Mouse (Mus musculus): ENCODE measurements around the gene Baiap2. TPM values are rescaled to one million over a fixed set of nuclear protein-coding genes. Genes with fewer than 3 reads are reported as not detected.
A peak's percentile ranks its signal among the peaks of the same experiment; 100 is the strongest.

Baiap2 gene
- polyA plus RNA-seq, 1 experiment from 2014 or later, result 15.3 TPM

- H3K4me1 ChIP-seq, result peaks cover 33% of the 10 kb centered on the region
- 2% methylated on average over 23 of the region's 23 CpGs for WGBS
Observed at GRCm38 (mm10) chr11:120048252-120048556, 105.6 kb downstream of the Baiap2 start.

DNA sequence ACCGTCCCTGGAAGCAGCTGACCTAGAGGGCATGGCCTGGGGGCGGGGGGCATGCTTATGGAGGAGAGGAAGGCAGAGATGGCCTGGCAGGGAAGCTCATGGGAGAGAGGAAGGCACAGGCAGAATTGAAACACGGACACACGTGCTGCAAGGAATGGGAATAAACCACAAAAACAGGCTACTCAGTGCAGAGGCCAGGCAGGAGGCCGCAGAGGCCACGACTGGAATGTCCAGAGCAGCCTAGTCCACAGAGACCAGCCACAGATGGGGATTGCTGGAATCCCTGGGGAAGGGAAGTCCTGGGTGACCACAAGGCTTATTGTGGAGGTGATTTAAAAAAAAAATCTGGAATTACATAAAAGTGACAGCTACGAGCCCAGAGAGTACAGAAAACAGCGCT lies 106.5 kb downstream of the Baiap2 start:
- peaks cover 34% of the 10 kb centered on the region for H3K27me3 ChIP-seq
- H3K4me3 ChIP-seq, result no peak overlapping the region
- no peaks in the 10 kb centered on the region for H3K9me3 ChIP-seq
- H3K27ac ChIP-seq, result no peak overlapping the region
- H3K36me3 ChIP-seq, result no peaks in the 10 kb centered on the region
- ATAC-seq (ENCODE audit: insufficient number of reproducible peaks, insufficient read depth, low FRiP score, low TSS enrichment), result no peak
- peaks cover 33% of the 10 kb centered on the region for H3K4me1 ChIP-seq
- H3K4me2 ChIP-seq (replicated peaks), result no peak overlapping the region
- WGBS, result 74% methylated on average over 8 of the region's 8 CpGs
- no peak overlapping the region for H3K9ac ChIP-seq

More at GRCm38 (mm10) chr11:120048252-120048556, 105.6 kb downstream of the Baiap2 start:
- H3K36me3 ChIP-seq, result no peaks in the 10 kb centered on the region
- peaks cover 34% of the 10 kb centered on the region for H3K27me3 ChIP-seq
- ATAC-seq (ENCODE audit: insufficient number of reproducible peaks, insufficient read depth, low FRiP score, low TSS enrichment), result no peak
- peak overlapping the region; percentile 96 for H3K4me2 ChIP-seq (replicated peaks)
- no peak overlapping the region for H3K27ac ChIP-seq
- no peaks in the 10 kb centered on the region for H3K9me3 ChIP-seq
- H3K9ac ChIP-seq, result peak overlapping the region; percentile 40
- H3K4me3 ChIP-seq, result peak overlapping the region; percentile 67

DNA sequence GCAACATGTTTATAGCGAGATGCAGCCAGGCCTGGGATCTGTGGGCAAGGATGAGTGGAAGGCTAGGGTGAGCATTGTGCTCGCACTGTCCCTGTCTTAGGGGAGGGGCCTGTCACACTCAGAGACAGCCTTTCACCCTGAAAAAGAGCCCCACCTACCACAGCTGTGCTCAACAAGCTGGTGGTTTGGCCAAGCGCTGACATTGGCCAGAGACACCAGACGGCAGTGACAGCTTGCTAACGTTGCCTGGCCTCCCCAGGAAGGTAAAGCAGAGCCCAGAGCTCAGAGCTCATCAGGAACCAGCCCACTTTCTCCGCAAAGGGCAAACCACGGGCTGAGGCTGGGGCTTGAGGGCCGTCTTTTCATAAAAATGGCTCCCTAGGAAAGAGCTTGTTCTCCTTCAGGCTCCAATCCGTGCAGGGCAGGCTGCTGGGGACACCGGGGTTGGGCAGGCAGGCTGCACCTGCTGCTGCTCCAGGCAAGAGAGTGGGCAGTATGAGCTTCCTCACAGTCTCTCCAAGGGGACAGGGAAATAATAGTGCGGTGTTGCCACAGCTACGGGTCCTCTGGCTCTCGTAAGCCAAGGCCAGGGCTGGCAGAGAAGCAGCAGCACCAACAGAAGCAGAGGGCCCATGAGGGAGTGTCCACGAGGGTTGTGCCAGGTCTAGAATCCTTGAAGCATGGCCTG lies 108.7 kb downstream of the Baiap2 start:
- WGBS, result 47% methylated on average over 14 of the region's 14 CpGs
- Histone ChIP-seq H3K4me2 (replicated peaks) (no peak overlapping the region), H3K4me1 (peaks cover 26% of the 10 kb centered on the region), H3K27me3 (peaks cover 29% of the 10 kb centered on the region), H3K9me3 (no peaks in the 10 kb centered on the region), H3K36me3 (no peaks in the 10 kb centered on the region), H3K9ac (no peak overlapping the region), H3K27ac (no peak overlapping the region), H3K4me3 (no peak overlapping the region)
- no peak for ATAC-seq (ENCODE audit: insufficient number of reproducible peaks, insufficient read depth, low FRiP score, low TSS enrichment)

DNA sequence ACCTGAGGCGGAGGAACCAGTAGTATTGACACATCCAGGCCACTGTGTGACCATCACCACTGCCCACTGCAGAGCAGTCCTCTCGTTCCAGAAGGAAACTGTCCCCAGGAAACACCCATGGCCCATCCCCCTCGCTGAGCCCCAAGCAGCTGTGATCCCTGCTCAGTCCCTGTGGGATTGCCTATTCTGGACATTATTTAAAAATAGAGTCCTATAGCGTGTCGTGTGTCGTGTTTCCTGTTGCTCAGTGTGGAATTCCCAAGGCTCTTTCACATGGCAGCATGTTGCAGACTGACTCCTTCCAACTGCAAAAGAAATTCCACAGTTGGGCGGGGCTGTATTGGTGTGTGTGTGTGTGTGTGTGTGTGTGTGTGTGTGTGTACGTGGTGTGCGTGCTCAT lies 109.7 kb downstream of the Baiap2 start:
- no peak for ATAC-seq (ENCODE audit: insufficient number of reproducible peaks, insufficient read depth, low FRiP score, low TSS enrichment)
- H3K9ac ChIP-seq, result no peak overlapping the region
- H3K4me1 ChIP-seq, result peaks cover 20% of the 10 kb centered on the region; the same call in 1 of the 2 replicates
- no peak overlapping the region for H3K4me3 ChIP-seq
- no peaks in the 10 kb centered on the region for H3K9me3 ChIP-seq
- peaks cover 26% of the 10 kb centered on the region for H3K27me3 ChIP-seq
- H3K36me3 ChIP-seq, result no peaks in the 10 kb centered on the region
- H3K27ac ChIP-seq, result no peak overlapping the region
- no peak overlapping the region for H3K4me2 ChIP-seq (replicated peaks)
- 70% methylated on average over 9 of the region's 9 CpGs for WGBS

DNA sequence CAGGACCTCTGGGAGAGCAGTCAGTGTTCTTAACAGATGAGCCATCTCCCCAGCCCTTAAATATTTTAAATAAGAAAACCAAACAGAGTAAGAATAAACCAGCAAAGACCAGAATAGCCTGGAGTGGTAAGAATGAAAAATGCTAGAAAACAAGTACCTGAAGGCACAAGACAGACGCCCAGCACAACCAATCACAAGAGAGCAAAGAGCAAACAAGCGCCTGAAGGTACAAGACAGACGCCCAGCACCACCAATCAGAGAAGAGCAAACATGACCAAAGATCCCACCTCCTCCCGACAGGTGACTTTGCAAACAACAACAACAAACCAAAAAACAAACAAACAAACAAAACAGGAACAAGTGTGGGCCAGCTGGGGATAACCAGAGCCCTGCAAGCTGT lies 111.3 kb downstream of the Baiap2 start:
- H3K4me1 ChIP-seq, result peaks cover 6% of the 10 kb centered on the region; the same call in 1 of the 2 replicates
- no peak overlapping the region for H3K4me2 ChIP-seq (replicated peaks)
- 72% methylated on average over 4 of the region's 4 CpGs for WGBS
- peaks cover 11% of the 10 kb centered on the region for H3K27me3 ChIP-seq
- H3K27ac ChIP-seq, result no peak overlapping the region
- ATAC-seq (ENCODE audit: insufficient number of reproducible peaks, insufficient read depth, low FRiP score, low TSS enrichment), result no peak
- H3K9me3 ChIP-seq, result no peaks in the 10 kb centered on the region
- no peak overlapping the region for H3K4me3 ChIP-seq
- H3K9ac ChIP-seq, result no peak overlapping the region
- H3K36me3 ChIP-seq, result no peaks in the 10 kb centered on the region

- H3K4me2 ChIP-seq (replicated peaks), result no peak overlapping the region
- H3K4me1 ChIP-seq, result peaks cover 6% of the 10 kb centered on the region; the same call in 1 of the 2 replicates
- WGBS, result 82% methylated on average over 12 of the region's 12 CpGs
- no peaks in the 10 kb centered on the region for H3K36me3 ChIP-seq
- no peaks in the 10 kb centered on the region for H3K9me3 ChIP-seq
- no peak overlapping the region for H3K9ac ChIP-seq
- no peak for ATAC-seq (ENCODE audit: insufficient number of reproducible peaks, insufficient read depth, low FRiP score, low TSS enrichment)
- no peak overlapping the region for H3K4me3 ChIP-seq
- H3K27me3 ChIP-seq, result no peaks in the 10 kb centered on the region
- H3K27ac ChIP-seq, result no peak overlapping the region
Observed at GRCm38 (mm10) chr11:120055953-120056732, 113.6 kb downstream of the Baiap2 start.

MicroRNAs encoded within 50 kb of the gene (microRNA counts, 519-probe panel; counts per million panel counts)
- microRNA mmu-miR-338-3p (460 counts per million, percentile 65 among the panel's probes with 10 or more counts), microRNA mmu-miR-338-5p (460 counts per million, percentile 65 among the panel's probes with 10 or more counts)

Small RNA genes within 50 kb of the gene (microRNA-seq; reads per million reads assigned to microRNA genes)
- gene Mir3065, result not detected
- not detected for gene Mir338

Other genes with a start within 250 kb of the Baiap2 start
- 109 and 110 TPM in 2 replicates for gene Chmp6, start 29.3 kb upstream of the Baiap2 start, polyA plus RNA-seq (2016; fragmentation: Nextera tagmentation; extraction: Ambion mirVana)
- gene Aatk, start 104.4 kb downstream of the Baiap2 start, polyA plus RNA-seq (2016; fragmentation: Nextera tagmentation; extraction: Ambion mirVana), result 5.8 and 5.9 TPM in 2 replicates
- 43.3 and 43.9 TPM in 2 replicates for gene Cep131, start 144.1 kb downstream of the Baiap2 start, polyA plus RNA-seq (2016; fragmentation: Nextera tagmentation; extraction: Ambion mirVana)
- 18.5 and 19.2 TPM in 2 replicates for gene Tepsin, start 156.0 kb downstream of the Baiap2 start, polyA plus RNA-seq (2016; fragmentation: Nextera tagmentation; extraction: Ambion mirVana)
- gene Ndufaf8, start 156.2 kb downstream of the Baiap2 start, polyA plus RNA-seq (2016; fragmentation: Nextera tagmentation; extraction: Ambion mirVana), result 67.4 and 73.6 TPM in 2 replicates
- 95.0 and 99.5 TPM in 2 replicates for gene Slc38a10, start 208.6 kb downstream of the Baiap2 start, polyA plus RNA-seq (2016; fragmentation: Nextera tagmentation; extraction: Ambion mirVana)

Data from embryonic facial prominence, embryonic 12.5 days (tissue).